Mouse (Mus musculus): Measurements from ENCODE around the gene Wapl.
A peak's percentile ranks its signal among the peaks of the same experiment; 100 is the strongest.

Wapl gene

DNA sequence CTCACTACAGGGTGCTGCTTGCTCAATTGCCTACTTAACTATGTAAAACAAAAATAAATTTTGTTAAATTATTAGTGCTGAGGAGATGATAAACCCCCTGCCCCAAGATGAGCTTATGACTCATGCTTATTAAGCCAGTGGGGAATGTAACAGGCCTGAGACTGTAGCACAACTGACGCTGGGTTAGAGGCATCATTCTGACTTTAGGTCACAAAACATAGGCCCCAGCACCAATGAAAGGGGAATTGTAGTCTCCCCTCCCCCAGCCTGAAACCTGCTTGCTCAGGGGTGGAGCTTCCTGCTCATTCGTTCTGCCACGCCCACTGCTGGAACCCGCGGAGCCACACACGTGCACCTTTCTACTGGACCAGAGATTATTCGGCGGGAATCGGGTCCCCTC is 97.9 kb downstream of the Wapl start:
- no peak for DNase-seq (ENCODE audit: extremely low spot score, low read depth, low spot score)

GRCm38 (mm10) chr14:34772132-34772531 is 98.4 kb downstream of the Wapl start:
- no peak for DNase-seq (ENCODE audit: extremely low spot score, low read depth, low spot score)

GRCm38 (mm10) chr14:34773681-34774080 is 100.0 kb downstream of the Wapl start:
- DNase-seq (ENCODE audit: extremely low spot score, low read depth, low spot score), result no peak

DNA sequence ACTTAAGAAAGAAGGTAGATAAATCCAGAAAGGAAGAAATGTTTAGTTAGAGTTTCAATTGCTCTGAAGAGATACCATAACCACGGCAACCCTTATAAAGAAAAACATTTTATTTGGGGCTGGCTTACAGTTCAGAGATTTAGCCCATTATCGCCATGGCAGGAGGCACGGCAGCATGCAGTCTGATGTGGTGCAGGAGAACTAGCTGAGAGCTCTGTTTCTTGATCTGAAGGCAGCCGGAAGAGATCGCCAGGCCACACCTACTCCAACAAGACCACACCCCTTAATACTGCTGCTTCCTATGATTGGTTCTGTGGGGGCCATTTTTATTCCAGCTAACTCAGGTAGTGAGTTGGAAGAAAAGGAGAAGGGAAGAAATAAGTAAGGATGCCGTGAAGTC is 100.5 kb downstream of the Wapl start:
- DNase-seq (ENCODE audit: extremely low spot score, low read depth, low spot score), result no peak

GRCm38 (mm10) chr14:34776719-34777385 is 103.1 kb downstream of the Wapl start:
- no peak for DNase-seq (ENCODE audit: extremely low spot score, low read depth, low spot score)

- peak; percentile 67 for DNase-seq (ENCODE audit: extremely low spot score, low read depth, low spot score)
Measured at GRCm38 (mm10) chr14:34777810-34778209, 104.1 kb downstream of the Wapl start.

DNA sequence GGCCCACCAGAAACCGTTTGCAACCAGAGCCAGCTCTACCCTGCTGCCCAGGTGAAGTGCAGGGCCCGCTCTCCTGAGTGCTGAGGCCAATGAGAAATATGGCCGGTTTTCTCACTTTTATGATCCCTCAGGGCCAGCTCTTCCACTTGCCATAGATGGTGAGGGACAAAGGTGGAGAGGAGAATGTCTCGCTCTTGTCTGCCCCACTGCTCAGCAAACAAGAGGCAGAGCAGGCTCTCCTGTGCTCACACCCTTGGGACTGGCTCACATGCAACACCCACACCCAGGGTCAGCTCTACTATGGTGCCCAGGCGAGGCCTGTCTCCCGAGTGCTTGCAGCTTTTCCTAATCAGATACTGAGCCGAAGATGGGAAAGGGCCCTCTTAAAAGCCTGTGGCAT is 105.0 kb downstream of the Wapl start:
- no peak for DNase-seq (ENCODE audit: extremely low spot score, low read depth, low spot score)

DNA sequence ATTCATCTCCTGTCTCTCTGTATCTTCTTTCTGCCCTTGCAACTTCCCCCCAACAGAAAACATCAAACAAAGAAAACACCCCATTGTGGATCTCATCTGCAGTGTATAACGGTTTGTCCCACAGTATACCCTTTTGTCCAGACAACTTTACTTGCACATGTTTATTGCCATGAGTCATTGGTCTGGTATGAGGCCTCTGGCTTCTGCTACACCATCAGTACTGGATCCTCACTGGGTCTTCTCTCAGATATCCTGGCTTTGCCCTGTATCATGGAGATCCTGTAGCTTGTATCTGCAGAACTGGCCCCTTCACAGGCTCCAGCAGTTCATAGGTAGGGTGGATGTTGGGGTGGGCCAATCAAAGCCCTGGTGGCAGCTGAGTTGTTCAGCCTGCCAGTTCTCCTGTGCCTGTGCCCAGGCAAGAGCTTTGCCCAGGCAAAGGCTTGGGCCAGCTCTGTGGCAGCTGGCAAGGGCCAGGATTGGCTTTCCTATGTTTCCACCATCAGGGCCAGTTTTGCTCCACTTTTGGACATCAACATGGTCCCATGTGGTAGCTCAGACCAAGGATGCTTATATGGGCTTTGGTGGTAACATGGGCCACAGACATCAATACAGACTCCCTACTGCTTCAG is 119.8 kb downstream of the Wapl start:
- no peak for DNase-seq (ENCODE audit: extremely low spot score, low read depth, low spot score)
